Mouse (Mus musculus) left cerebral cortex, postnatal 4 days (tissue): Measurements from ENCODE around the gene Cdc42se2. TPM values are rescaled to one million over a fixed set of nuclear protein-coding genes. Genes with fewer than 3 reads are reported as not detected.

Experiments
- total RNA-seq, 2 experiments: library from RNA; stranded (reverse); gene quantifications; 2 replicates each; pipeline ENCODE4 v1.2.3; 2021

Gene Cdc42se2
- total RNA-seq, 2 experiments from 2014 or later = 104 to 107 TPM

Other genes with a start within 250 kb of the Cdc42se2 start
- 10 to 100 TPM; 17.5 to 26.2 TPM for gene Lyrm7, start 73.2 kb upstream of the Cdc42se2 start, total RNA-seq
- 100 to 1,000 TPM; 364 to 423 TPM for gene Hint1, start 78.7 kb upstream of the Cdc42se2 start, total RNA-seq
- gene Gpx3, start 114.8 kb upstream of the Cdc42se2 start, total RNA-seq = 1 to 10 TPM; 5.1 to 9.6 TPM
- gene Tnip1, start 175.2 kb upstream of the Cdc42se2 start, total RNA-seq = 10 to 100 TPM; 22.8 to 24.9 TPM
- gene Anxa6, start 245.8 kb upstream of the Cdc42se2 start, total RNA-seq = 10 to 100 TPM; 70.0 to 70.2 TPM